Mouse (Mus musculus): ENCODE results near the gene Vmn2r87. TPM values are rescaled to one million over a fixed set of nuclear protein-coding genes. Genes with fewer than 3 reads are reported as not detected.
A peak's percentile ranks its signal among the peaks of the same experiment; 100 is the strongest.
"Not testable (repeated sequence)": the region's sequence is repeated elsewhere in the genome, so short reads cannot be mapped to it uniquely, and the experiment has no call there.

The Vmn2r87 gene
- 0.07 and 0.17 TPM in 2 replicates for polyA plus RNA-seq (2014; fragmentation: Nextera tagmentation; extraction: Ambion mirVana)

DNA sequence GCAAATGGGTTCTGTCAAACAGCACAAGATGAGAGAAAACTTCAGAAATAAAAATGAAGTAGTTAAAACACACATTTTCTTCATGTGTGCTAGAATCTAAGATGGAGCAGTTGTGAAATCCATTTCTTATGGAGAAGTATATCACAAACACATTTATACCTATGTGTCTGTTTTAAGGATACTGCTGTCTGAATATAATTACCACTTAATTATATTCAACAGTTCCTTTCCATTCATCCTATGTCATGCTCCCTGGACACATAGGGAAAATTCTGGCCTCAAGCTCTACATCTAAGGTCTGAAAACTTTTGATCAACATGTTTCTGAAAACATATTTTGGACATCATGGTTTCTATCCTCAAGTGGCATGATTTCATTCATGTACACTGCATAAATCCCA is at the start of gene Vmn2r87:
Gene Vmn2r87, minus strand, starts transcription at position 101 of the 400 bp plus-strand sequence.
- no peak within 1 kb of the TSS for H3K9ac ChIP-seq (replicated peaks; ENCODE audit: low read depth, low read length)
- H3K4me3 ChIP-seq (ENCODE audit: low read depth, low read length): no peak within 1 kb of the TSS
- no peak within 1 kb of the TSS for H3K4me2 ChIP-seq (replicated peaks; ENCODE audit: low read depth, low read length)
- H3K27ac ChIP-seq (ENCODE audit: low read length): no peak within 1 kb of the TSS
- no peak for ATAC-seq (ENCODE audit: insufficient number of reproducible peaks, insufficient read depth, low FRiP score, low read depth)
- H3K36me3 ChIP-seq (ENCODE audit: control insufficient read depth, insufficient read depth, low read length): no peaks in the 10 kb centered on the region
- no peaks in the 10 kb centered on the region for H3K9me3 ChIP-seq (ENCODE audit: control insufficient read depth, low read depth, low read length)
- no peaks in the 10 kb centered on the region for H3K27me3 ChIP-seq (ENCODE audit: control insufficient read depth, insufficient read depth, low read length)
- no peaks in the 10 kb centered on the region for H3K4me1 ChIP-seq (ENCODE audit: control insufficient read depth, insufficient read depth, low read length)

DNA sequence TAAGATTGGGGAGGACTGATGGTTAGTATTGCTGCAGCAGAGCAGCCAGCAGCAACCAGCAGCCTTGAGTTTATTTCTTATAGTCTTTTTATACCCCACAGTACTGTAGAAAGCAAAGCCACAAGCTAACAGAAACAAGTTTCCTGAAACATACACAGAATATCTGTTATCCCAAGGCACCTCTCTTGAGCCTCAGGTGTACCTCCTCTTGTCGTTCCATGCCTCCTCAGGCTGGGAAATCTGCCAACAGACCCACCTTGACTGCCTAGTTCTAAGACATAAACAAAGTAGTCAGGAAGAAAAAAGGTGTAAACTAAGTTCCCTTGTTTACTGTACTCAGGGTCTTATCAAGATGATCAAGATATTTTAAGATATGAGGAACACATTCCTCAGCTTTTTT is 47.1 kb upstream of the Vmn2r87 start:
- not testable (repeated sequence) for H3K4me3 ChIP-seq (ENCODE audit: low read depth, low read length); H3K27ac ChIP-seq (ENCODE audit: low read length); H3K36me3 ChIP-seq (ENCODE audit: control insufficient read depth, insufficient read depth, low read length); ATAC-seq (ENCODE audit: insufficient number of reproducible peaks, insufficient read depth, low FRiP score, low read depth); H3K4me2 ChIP-seq (replicated peaks; ENCODE audit: low read depth, low read length); H3K9ac ChIP-seq (replicated peaks; ENCODE audit: low read depth, low read length); H3K9me3 ChIP-seq (ENCODE audit: control insufficient read depth, low read depth, low read length); H3K4me1 ChIP-seq (ENCODE audit: control insufficient read depth, insufficient read depth, low read length); H3K27me3 ChIP-seq (ENCODE audit: control insufficient read depth, insufficient read depth, low read length)
- WGBS: 31% methylated on average over 1 of the region's 1 CpGs

DNA sequence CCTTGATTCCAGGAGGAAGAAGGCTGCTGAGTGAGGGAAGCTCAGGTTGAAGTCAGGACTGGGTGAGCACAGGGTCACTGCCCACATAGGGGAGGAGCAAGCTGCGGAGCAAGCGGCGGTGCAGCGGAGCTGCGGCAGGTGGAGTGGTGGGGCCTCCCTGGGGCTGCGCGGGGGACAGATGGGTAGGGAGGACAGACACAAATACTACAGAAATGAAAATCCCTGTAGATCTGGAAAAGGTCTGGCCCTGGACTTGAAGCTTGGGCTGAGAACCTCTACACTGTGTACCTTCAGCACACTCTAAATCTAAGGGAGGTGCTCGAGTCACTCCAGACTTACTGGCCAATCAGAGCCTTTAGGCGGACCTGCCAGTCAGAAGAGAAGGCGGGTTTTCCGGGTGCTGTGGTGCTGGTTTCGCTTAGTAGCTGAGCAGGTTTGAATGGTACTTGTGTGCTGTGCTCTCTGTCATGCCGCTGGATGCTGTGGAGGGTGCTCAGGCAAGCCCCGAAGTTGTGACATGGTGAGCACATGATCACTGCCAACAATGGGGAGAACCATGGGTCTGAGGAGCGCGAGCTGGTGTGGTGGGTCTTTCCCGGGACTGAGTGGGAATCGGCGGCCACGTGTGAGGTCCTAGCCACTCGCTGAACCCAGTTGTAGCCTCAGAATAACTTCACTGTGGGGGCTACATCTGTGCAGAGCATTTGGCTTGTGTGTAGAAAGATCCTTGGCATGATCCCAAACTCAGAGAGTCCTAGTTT is 44.9 kb upstream of the Vmn2r87 start:
- not testable (repeated sequence) for H3K4me1 ChIP-seq (ENCODE audit: control insufficient read depth, insufficient read depth, low read length); H3K36me3 ChIP-seq (ENCODE audit: control insufficient read depth, insufficient read depth, low read length); H3K27me3 ChIP-seq (ENCODE audit: control insufficient read depth, insufficient read depth, low read length); H3K9me3 ChIP-seq (ENCODE audit: control insufficient read depth, low read depth, low read length)
- H3K27ac ChIP-seq (ENCODE audit: low read length): peak overlapping the region; percentile 64; the same call in 1 of the 2 replicates
- H3K4me2 ChIP-seq (replicated peaks; ENCODE audit: low read depth, low read length): peak overlapping the region; percentile 56
- peak; percentile 98 for ATAC-seq (ENCODE audit: insufficient number of reproducible peaks, insufficient read depth, low FRiP score, low read depth)
- H3K9ac ChIP-seq (replicated peaks; ENCODE audit: low read depth, low read length): peak overlapping the region; percentile 45; the same call in 1 of the 2 replicates
- under 1% methylated on average over 20 of the region's 21 CpGs for WGBS
- peak overlapping the region; percentile 50 for H3K4me3 ChIP-seq (ENCODE audit: low read depth, low read length)

DNA sequence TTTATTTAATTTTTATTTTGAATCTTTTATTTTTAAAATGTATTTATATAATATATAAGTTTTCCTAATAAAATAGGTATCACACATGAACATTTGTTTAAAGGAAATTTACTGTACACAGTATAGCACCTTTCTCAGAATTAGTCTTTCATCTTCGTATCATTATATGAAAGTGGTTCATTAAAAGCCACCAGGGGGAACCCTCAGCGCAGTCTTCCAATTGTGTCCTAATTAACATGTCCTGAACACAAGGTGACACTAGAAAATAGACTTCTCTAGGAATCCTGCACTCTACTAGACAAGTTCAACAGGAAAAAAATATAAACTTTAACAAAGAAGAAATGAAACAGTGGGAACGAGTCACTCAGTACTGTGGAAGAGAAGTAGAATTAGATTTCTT is 38.9 kb upstream of the Vmn2r87 start:
- 73% methylated on average over 3 of the region's 3 CpGs for WGBS
- H3K4me2 ChIP-seq (replicated peaks; ENCODE audit: low read depth, low read length): no peak overlapping the region
- H3K9ac ChIP-seq (replicated peaks; ENCODE audit: low read depth, low read length): no peak overlapping the region
- no peaks in the 10 kb centered on the region for H3K36me3 ChIP-seq (ENCODE audit: control insufficient read depth, insufficient read depth, low read length)
- H3K4me1 ChIP-seq (ENCODE audit: control insufficient read depth, insufficient read depth, low read length): no peaks in the 10 kb centered on the region
- no peaks in the 10 kb centered on the region for H3K9me3 ChIP-seq (ENCODE audit: control insufficient read depth, low read depth, low read length)
- ATAC-seq (ENCODE audit: insufficient number of reproducible peaks, insufficient read depth, low FRiP score, low read depth): no peak
- no peaks in the 10 kb centered on the region for H3K27me3 ChIP-seq (ENCODE audit: control insufficient read depth, insufficient read depth, low read length)
- H3K4me3 ChIP-seq (ENCODE audit: low read depth, low read length): no peak overlapping the region
- H3K27ac ChIP-seq (ENCODE audit: low read length): no peak overlapping the region

DNA sequence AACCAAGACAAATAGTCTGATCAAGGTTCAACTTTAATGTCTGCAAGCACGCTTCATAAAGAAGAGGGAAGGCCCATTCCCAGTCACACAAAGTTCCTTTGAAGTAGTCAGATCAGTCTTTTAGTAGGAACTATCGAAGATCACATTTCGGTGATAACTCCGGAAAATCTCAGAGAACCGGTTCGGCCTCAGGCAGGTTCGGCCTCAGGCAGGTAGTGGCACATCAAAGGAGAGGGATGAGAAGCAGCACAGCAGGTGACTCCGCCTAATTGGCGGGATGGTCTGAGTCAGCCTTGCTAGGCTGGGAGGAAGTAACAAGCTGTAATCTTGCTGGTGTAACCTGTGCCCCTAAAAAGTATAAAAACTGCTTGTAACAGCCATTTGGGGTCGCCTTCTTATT is 30.7 kb upstream of the Vmn2r87 start:
- ATAC-seq (ENCODE audit: insufficient number of reproducible peaks, insufficient read depth, low FRiP score, low read depth): no peak
- Histone ChIP-seq H3K27me3 (ENCODE audit: control insufficient read depth, insufficient read depth, low read length) (no peaks in the 10 kb centered on the region), H3K9me3 (ENCODE audit: control insufficient read depth, low read depth, low read length) (no peaks in the 10 kb centered on the region), H3K4me2 (replicated peaks; ENCODE audit: low read depth, low read length) (no peak overlapping the region), H3K27ac (ENCODE audit: low read length) (no peak overlapping the region), H3K36me3 (ENCODE audit: control insufficient read depth, insufficient read depth, low read length) (no peaks in the 10 kb centered on the region), H3K9ac (replicated peaks; ENCODE audit: low read depth, low read length) (no peak overlapping the region), H3K4me3 (ENCODE audit: low read depth, low read length) (no peak overlapping the region), H3K4me1 (ENCODE audit: control insufficient read depth, insufficient read depth, low read length) (no peaks in the 10 kb centered on the region)
- 47% methylated on average over 10 of the region's 10 CpGs for WGBS

DNA sequence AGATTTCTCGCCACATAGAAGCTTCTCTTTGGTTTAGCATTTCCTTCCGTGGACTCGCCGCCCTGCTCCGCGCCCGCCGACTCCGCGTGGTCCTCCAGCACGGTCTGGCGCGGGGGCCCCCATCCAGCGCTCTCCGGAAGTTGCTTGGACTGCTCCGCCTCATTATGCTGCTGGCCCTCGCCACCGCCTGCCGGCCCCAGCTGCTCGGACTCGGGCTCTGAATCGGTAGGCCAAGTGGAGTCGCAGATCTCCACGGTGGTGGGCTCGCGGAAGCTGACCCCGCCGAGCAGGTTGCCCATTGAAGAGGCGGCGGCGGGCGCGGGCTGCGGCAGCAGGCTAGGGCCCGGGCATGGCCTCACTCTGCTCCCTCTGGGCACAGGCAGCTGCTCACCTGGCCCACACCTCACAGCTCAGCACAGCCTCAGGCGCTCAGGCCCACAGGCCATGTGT is 26.9 kb downstream of the Vmn2r87 start:
- no peaks in the 10 kb centered on the region for H3K36me3 ChIP-seq (ENCODE audit: control insufficient read depth, insufficient read depth, low read length)
- H3K4me2 ChIP-seq (replicated peaks; ENCODE audit: low read depth, low read length): peak overlapping the region; percentile 70
- WGBS: 3% methylated on average over 36 of the region's 36 CpGs
- H3K4me3 ChIP-seq (ENCODE audit: low read depth, low read length): peak overlapping the region; percentile 38
- no peaks in the 10 kb centered on the region for H3K4me1 ChIP-seq (ENCODE audit: control insufficient read depth, insufficient read depth, low read length)
- H3K27ac ChIP-seq (ENCODE audit: low read length): no peak overlapping the region
- no peaks in the 10 kb centered on the region for H3K9me3 ChIP-seq (ENCODE audit: control insufficient read depth, low read depth, low read length)
- H3K9ac ChIP-seq (replicated peaks; ENCODE audit: low read depth, low read length): peak overlapping the region; percentile 48; the same call in 1 of the 2 replicates
- ATAC-seq (ENCODE audit: insufficient number of reproducible peaks, insufficient read depth, low FRiP score, low read depth): peak; percentile 97
- H3K27me3 ChIP-seq (ENCODE audit: control insufficient read depth, insufficient read depth, low read length): no peaks in the 10 kb centered on the region

DNA sequence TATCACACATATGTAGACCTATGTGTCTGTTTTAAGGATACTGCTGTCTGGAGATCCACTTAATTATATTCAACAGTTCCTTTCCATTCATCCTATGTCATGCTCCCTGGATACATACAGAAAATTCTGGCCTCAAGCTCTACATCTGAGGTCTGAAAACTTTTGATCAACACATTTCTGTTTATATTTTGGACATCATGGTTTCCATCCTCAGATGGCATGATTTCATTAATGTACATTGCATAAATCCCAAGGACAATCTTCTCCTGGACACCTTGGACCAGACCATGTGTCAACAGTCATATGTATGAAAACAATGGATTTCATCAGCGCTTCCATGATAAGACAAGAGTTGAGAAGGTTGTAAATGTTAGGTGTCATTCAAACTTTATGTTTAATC is 41.2 kb downstream of the Vmn2r87 start, which contains the start of gene Vmn2r86:
Gene Vmn2r86, minus strand, starts transcription at position 101 of the 400 bp plus-strand sequence.
- not testable (repeated sequence) for H3K9me3 ChIP-seq (ENCODE audit: control insufficient read depth, low read depth, low read length); H3K27me3 ChIP-seq (ENCODE audit: control insufficient read depth, insufficient read depth, low read length); H3K36me3 ChIP-seq (ENCODE audit: control insufficient read depth, insufficient read depth, low read length); H3K27ac ChIP-seq (ENCODE audit: low read length); H3K4me1 ChIP-seq (ENCODE audit: control insufficient read depth, insufficient read depth, low read length); H3K4me2 ChIP-seq (replicated peaks; ENCODE audit: low read depth, low read length); ATAC-seq (ENCODE audit: insufficient number of reproducible peaks, insufficient read depth, low FRiP score, low read depth); H3K4me3 ChIP-seq (ENCODE audit: low read depth, low read length); H3K9ac ChIP-seq (replicated peaks; ENCODE audit: low read depth, low read length)
- WGBS: 86% methylated on average over 1 of the region's 1 CpGs

DNA sequence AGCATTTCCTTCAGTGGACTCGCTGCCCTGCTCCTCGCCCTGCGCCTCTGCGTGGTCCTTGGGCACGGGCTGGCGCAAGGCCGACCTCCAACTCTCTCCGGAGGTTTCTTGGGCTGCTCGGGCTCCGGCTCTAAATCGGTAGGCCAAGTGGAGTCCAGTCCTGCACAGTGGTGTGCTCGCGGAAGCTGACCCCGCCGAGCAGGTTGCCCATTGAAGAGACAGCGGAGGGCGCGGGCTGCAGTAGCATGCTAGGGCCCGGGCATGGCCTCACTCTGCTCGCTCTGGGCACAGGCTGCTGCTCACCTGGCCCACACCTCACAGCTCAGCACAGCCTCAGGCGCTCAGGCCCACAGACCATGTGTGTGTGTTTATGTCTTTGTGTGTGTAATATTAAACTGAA is 52.4 kb downstream of the Vmn2r87 start:
- Histone ChIP-seq H3K4me1 (ENCODE audit: control insufficient read depth, insufficient read depth, low read length) (no peaks in the 10 kb centered on the region), H3K9me3 (ENCODE audit: control insufficient read depth, low read depth, low read length) (no peaks in the 10 kb centered on the region), H3K4me2 (replicated peaks; ENCODE audit: low read depth, low read length) (no peak overlapping the region), H3K9ac (replicated peaks; ENCODE audit: low read depth, low read length) (no peak overlapping the region), H3K27me3 (ENCODE audit: control insufficient read depth, insufficient read depth, low read length) (no peaks in the 10 kb centered on the region), H3K4me3 (ENCODE audit: low read depth, low read length) (no peak overlapping the region), H3K27ac (ENCODE audit: low read length) (no peak overlapping the region), H3K36me3 (ENCODE audit: control insufficient read depth, insufficient read depth, low read length) (no peaks in the 10 kb centered on the region)
- ATAC-seq (ENCODE audit: insufficient number of reproducible peaks, insufficient read depth, low FRiP score, low read depth): no peak
- WGBS: 89% methylated on average over 21 of the region's 21 CpGs

All from stomach, embryonic 14.5 days (tissue).